Mouse (Mus musculus) lung, postnatal 0 days (tissue): ENCODE data around the gene Gab1. TPM values are rescaled to one million over a fixed set of nuclear protein-coding genes. Genes with fewer than 3 reads are reported as not detected.

Source experiments
- ATAC-seq: fragments of 200-750 bp; cut with Nextera tagmentation; 2 replicates; pipeline ENCODE4 v1.8.0; 2017; ENCODE audit warnings: moderate library complexity
- DNase-seq: peaks from one replicate; pipeline ENCODE4 v3.0.0-alpha.2; 2016; ENCODE audit warnings: low spot score
- H3K27ac ChIP-seq: fragments of 300-500 bp; sonication (generic); 2 replicates; pipeline ENCODE4 v1.5.1; 2014; ENCODE audit warnings: antibody characterized with exemption, mild to moderate bottlenecking, low read length, mixed read lengths
- H3K27me3 ChIP-seq: fragments of 300-500 bp; sonication (generic); replicated peaks from 2 replicates; pipeline ENCODE4 v1.6.1; 2014; ENCODE audit warnings: low read length, mixed read lengths; ENCODE audit not compliant: insufficient read depth
- H3K36me3 ChIP-seq: fragments of 300-500 bp; sonication (generic); 2 replicates; pipeline ENCODE4 v1.6.1; 2014; ENCODE audit warnings: low read length, mixed read lengths; ENCODE audit not compliant: insufficient read depth
- H3K4me1 ChIP-seq: fragments of 300-500 bp; sonication (generic); 2 replicates; pipeline ENCODE4 v1.6.1; 2014; ENCODE audit warnings: antibody characterized with exemption, low read depth, low read length, mixed read lengths; ENCODE audit not compliant: insufficient read depth
- H3K4me2 ChIP-seq: fragments of 300-500 bp; sonication (generic); replicated peaks from 2 replicates; pipeline ENCODE4 v1.6.1; 2014; ENCODE audit warnings: low read depth, mild to moderate bottlenecking, low read length, moderate library complexity, mixed read lengths
- H3K4me3 ChIP-seq: fragments of 300-500 bp; sonication (generic); 2 replicates; pipeline ENCODE4 v1.5.1; 2014; ENCODE audit warnings: low read depth, low read length
- H3K9ac ChIP-seq: fragments of 300-500 bp; sonication (generic); replicated peaks from 2 replicates; pipeline ENCODE4 v1.6.1; 2014; ENCODE audit warnings: low read depth, mild to moderate bottlenecking
- H3K9me3 ChIP-seq: fragments of 300-500 bp; sonication (generic); 2 replicates; pipeline ENCODE4 v1.6.1; 2016; ENCODE audit warnings: low read length, mixed read lengths
- CTCF ChIP-seq: IDR thresholded peaks from 2 replicates; pipeline ENCODE4 v1.5.1; 2016; ENCODE audit warnings: antibody characterized with exemption, mild to moderate bottlenecking
- EP300 ChIP-seq: IDR thresholded peaks from 2 replicates; pipeline ENCODE4 v1.6.1; 2016; ENCODE audit warnings: antibody characterized with exemption, mild to moderate bottlenecking, control low read depth
- WGBS: fragments of 180-500 bp; shearing (Covaris S2); extraction: QIAGEN DNeasy Blood & Tissue Kit; methylation state at CpG from one replicate; pipeline ENCODE4 v1.1.7; 2014; 5-methylcytosine and 5-hydroxymethylcytosine counted together
- polyA plus RNA-seq: library from polyadenylated mRNA; unstranded; fragments of >200 nt; fragmentation: Nextera tagmentation; extraction: Ambion mirVana; gene quantifications from 2 replicates; pipeline ENCODE4 v1.2.1, GENCODE M21; 2015

The Gab1 gene
- polyA plus RNA-seq, 1 experiment from 2014 or later, result 16.9 TPM

DNA sequence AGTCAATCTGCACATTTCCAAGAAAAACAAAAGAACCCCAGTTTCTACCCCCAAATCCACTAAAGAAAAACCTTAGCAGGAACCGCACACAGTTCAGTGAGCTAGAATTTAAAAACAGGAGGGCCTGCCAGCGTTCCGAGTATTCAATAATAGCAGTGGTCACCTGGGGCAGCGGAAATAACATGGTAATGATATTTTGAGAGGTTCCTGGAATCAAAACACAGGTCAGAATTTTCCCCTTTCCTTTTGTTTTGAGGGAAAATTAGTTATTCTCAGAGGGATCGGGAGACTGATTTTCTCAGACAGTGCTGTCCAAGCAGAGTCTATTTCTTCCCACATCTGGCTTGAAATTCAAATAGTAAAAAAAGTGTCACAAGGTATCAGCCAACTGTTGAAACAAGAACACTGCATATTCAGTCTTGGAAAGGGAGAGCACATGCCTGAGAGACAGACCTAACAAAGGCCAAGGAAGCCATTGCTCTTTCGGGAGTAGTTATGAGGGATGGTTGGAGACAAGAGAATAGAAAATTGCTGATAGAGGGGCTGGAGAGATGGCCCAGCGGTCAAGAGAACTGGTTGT, 82.0 kb downstream of the Gab1 start:
- H3K36me3 ChIP-seq, result no peaks in the 10 kb centered on the region
- no peak overlapping the region for H3K9ac ChIP-seq
- H3K4me3 ChIP-seq, result no peak overlapping the region
- DNase-seq (no peak), ATAC-seq (no peak)
- H3K4me2 ChIP-seq, result no peak overlapping the region
- no peaks in the 10 kb centered on the region for H3K4me1 ChIP-seq
- no peak overlapping the region for H3K27ac ChIP-seq
- H3K27me3 ChIP-seq, result no peaks in the 10 kb centered on the region
- TF ChIP-seq CTCF, result no peak
- TF ChIP-seq EP300, result no peak
- H3K9me3 ChIP-seq, result no peaks in the 10 kb centered on the region
- WGBS, result 94% methylated on average over 7 of the region's 7 CpGs

DNA sequence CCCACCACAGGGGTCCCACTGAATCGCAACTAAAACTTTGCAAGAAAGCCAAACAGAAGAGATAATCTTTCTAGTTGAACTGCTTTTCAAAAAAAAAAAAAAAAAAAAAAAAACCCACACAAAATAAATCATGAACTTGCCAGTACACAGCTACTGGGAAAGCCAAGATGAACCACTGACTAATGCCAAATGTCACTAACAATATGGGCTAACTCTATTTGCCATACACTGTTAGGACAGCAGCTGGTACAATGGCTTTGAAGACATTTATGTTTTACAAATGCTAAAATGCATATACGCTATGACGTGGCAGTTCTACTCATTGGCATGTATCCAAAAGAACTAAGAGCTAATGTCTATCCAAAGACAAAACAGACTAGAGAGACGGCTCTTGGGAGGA, 84.2 kb downstream of the Gab1 start:
- no peak for DNase-seq
- H3K4me1 ChIP-seq, result no peaks in the 10 kb centered on the region
- TF ChIP-seq EP300 (no peak), CTCF (no peak)
- no peak overlapping the region for H3K9ac ChIP-seq
- no peaks in the 10 kb centered on the region for H3K9me3 ChIP-seq
- no peak for ATAC-seq
- H3K4me2 ChIP-seq, result no peak overlapping the region
- H3K27me3 ChIP-seq, result no peaks in the 10 kb centered on the region
- WGBS, result 54% methylated on average over 4 of the region's 4 CpGs
- H3K4me3 ChIP-seq, result no peak overlapping the region
- H3K36me3 ChIP-seq, result no peaks in the 10 kb centered on the region
- no peak overlapping the region for H3K27ac ChIP-seq

DNA sequence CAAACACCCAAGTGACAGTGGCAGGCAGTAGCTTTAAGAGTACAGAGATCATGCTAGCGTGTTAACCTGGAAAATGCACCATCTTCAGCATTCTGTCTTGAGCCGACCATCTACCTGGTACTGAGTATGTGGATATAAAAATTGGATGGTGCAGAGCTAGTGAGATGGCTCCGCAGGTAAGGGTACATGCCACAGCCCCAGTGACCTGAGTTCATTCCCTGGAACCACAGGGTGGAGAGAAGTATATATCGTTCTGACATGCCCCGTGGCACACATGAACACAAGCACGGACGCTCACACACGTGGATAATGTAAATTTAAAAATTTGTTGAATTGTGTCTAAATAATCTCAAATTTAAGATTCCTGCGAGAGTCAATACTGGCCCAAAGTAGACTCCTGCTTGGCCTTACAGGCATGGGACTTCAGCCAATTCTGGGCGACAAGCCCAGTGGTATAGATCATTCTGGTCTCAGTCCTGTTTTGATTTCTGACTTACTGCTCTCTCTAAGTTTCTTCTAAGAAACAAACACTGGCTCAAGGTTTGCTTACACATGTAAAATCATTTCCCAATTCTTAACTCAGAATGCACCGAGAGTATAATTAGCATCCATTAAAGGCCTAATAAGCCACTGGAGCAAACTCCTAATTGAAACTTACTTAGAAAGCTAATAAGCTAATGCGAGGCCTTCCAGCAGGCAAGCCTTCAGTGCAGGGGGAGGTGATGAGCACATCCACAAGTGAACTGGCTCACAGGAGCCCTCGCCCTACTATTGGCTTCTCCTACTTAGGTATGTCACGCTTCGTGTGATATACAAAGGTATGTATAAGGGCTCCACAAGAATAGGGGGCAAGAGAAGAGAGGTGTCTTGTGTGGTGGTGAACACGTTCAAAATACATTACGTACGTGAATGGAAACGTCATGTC, 85.5 kb downstream of the Gab1 start:
- ATAC-seq, result no peak
- no peak overlapping the region for H3K27ac ChIP-seq
- 80% methylated on average over 19 of the region's 19 CpGs for WGBS

DNA sequence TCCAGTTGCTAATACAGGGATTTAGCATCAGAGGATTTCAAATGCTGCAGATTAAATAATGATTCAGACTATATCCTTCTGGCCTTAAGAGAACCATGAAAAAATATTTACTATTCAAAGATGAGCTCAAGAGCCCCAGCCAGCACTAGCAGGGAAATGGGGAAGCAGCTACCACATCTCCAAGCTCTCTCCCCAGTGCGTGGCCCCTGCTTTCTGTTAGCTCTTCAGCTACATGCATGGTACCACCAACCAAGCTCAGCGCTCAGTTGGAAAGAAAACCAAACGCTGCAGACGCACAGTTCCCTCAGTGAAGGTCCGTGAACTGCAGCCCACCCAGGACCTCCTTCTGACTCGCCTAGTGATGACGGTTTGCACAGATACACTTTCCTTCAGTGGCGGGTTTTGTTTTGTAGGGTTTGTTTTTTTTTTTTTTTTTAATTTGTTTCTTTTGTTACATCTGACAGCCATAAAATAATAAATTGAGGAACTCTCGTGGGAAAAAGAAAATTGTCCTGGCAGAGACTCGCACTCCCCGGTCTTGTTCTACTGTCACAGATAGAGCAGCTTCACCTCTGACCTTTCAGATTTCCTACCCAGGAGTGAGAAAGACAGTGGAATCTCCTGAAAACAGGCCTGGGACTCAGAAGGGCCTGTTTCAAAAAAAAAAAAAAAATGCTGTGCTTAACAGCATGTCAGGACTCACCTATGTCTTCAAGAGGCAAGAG, 86.4 kb downstream of the Gab1 start:
- ATAC-seq (no peak), DNase-seq (no peak)
- Histone ChIP-seq H3K27ac (no peak overlapping the region), H3K9me3 (no peaks in the 10 kb centered on the region), H3K4me2 (no peak overlapping the region), H3K27me3 (no peaks in the 10 kb centered on the region), H3K36me3 (no peaks in the 10 kb centered on the region), H3K9ac (no peak overlapping the region), H3K4me3 (no peak overlapping the region), H3K4me1 (no peaks in the 10 kb centered on the region)
- TF ChIP-seq CTCF, result no peak
- TF ChIP-seq EP300, result no peak
- 69% methylated on average over 11 of the region's 11 CpGs for WGBS

More for the DNA sequence above, 85.5 kb downstream of the Gab1 start:
- H3K27me3 ChIP-seq, result no peaks in the 10 kb centered on the region
- no peak for DNase-seq
- H3K9me3 ChIP-seq, result no peaks in the 10 kb centered on the region
- no peak overlapping the region for H3K4me3 ChIP-seq
- no peaks in the 10 kb centered on the region for H3K4me1 ChIP-seq
- H3K4me2 ChIP-seq, result no peak overlapping the region
- H3K36me3 ChIP-seq, result no peaks in the 10 kb centered on the region
- TF ChIP-seq EP300 (no peak), CTCF (no peak)
- no peak overlapping the region for H3K9ac ChIP-seq

DNA sequence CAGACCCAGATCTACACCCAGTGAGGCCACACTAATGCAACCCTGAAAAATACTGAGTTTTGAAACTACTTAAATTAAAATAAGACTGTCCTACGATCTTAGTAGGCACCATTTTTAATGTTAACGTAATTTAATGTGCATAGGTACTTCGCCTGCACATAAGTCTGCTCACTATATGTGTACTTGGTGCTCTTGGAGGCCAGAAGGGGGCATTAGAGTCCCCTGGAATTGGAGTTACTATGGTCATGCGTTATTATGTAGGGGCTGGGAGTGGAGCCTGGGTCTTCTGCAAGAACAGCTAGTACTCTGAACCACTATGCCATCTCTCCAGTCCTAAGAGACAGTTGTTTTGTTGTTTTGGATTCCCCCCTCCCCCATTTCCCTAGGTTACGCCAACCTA, 88.1 kb downstream of the Gab1 start:
- no peak overlapping the region for H3K27ac ChIP-seq
- no peak overlapping the region for H3K4me3 ChIP-seq
- no peak overlapping the region for H3K4me2 ChIP-seq
- ATAC-seq (no peak), DNase-seq (no peak)
- no peak overlapping the region for H3K9ac ChIP-seq
- no peaks in the 10 kb centered on the region for H3K4me1 ChIP-seq
- 87% methylated on average over 5 of the region's 5 CpGs for WGBS
- no peaks in the 10 kb centered on the region for H3K27me3 ChIP-seq
- no peaks in the 10 kb centered on the region for H3K9me3 ChIP-seq
- peak; percentile 56 for TF ChIP-seq CTCF
- no peak for TF ChIP-seq EP300
- H3K36me3 ChIP-seq, result peaks cover 15% of the 10 kb centered on the region; the same call in 1 of the 2 replicates

DNA sequence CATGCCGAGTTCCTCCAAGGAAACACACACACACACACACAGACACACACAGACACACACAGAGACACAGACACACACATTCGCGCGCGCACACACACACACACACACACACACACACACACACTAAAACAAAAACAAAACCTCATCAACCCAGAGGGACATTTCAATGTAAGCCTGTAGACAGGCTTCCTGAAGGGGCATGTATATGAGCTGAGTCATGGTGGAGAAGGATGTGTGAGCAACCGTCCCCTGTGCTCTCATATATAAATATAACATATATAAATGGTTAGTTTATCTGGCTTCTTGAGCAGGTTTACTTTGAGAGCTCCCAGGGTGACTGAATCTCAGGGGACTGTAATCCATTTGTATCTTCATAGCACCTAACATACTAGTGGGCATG, 91.0 kb downstream of the Gab1 start:
- TF ChIP-seq CTCF, result no peak
- TF ChIP-seq EP300, result no peak
- no peak overlapping the region for H3K9ac ChIP-seq
- WGBS, result 75% methylated on average over 6 of the region's 6 CpGs
- H3K27me3 ChIP-seq, result no peaks in the 10 kb centered on the region
- H3K4me1 ChIP-seq, result no peaks in the 10 kb centered on the region
- no peak overlapping the region for H3K4me2 ChIP-seq
- no peak overlapping the region for H3K4me3 ChIP-seq
- peaks cover 17% of the 10 kb centered on the region; the same call in 1 of the 2 replicates for H3K36me3 ChIP-seq
- no peaks in the 10 kb centered on the region for H3K9me3 ChIP-seq
- DNase-seq (no peak), ATAC-seq (no peak)
- H3K27ac ChIP-seq, result no peak overlapping the region
